Mouse (Mus musculus) neural tube, embryonic 11.5 days (tissue): ENCODE results near the gene Asap3. TPM values are rescaled to one million over a fixed set of nuclear protein-coding genes. Genes with fewer than 3 reads are reported as not detected.

Experiments used
- ATAC-seq: fragments of 200-750 bp; cut with Nextera tagmentation; 2 replicates; pipeline ENCODE4 v1.8.0; 2017; ENCODE audit warnings: moderate number of reproducible peaks, mild to moderate bottlenecking, moderate TSS enrichment, moderate library complexity; ENCODE audit not compliant: insufficient read depth, low FRiP score, low TSS enrichment
- DNase-seq: peaks from one replicate; pipeline ENCODE4 v3.0.0-alpha.2; 2015; ENCODE audit warnings: low spot score
- H3K27ac ChIP-seq: fragments of 300-500 bp; sonication (generic); 2 replicates; pipeline ENCODE4 v1.5.1; 2014; ENCODE audit warnings: low read depth, mild to moderate bottlenecking, low read length
- H3K27me3 ChIP-seq: fragments of 300-500 bp; sonication (generic); 2 replicates; pipeline ENCODE4 v1.6.1; 2014; ENCODE audit warnings: mild to moderate bottlenecking, low read length, mixed read lengths; ENCODE audit not compliant: control insufficient read depth, insufficient read depth
- H3K36me3 ChIP-seq: fragments of 300-500 bp; sonication (generic); 2 replicates; pipeline ENCODE4 v1.6.1; 2014; ENCODE audit warnings: mild to moderate bottlenecking, low read length, moderate library complexity, mixed read lengths; ENCODE audit not compliant: control insufficient read depth, insufficient read depth
- H3K4me1 ChIP-seq: fragments of 300-500 bp; sonication (generic); 2 replicates; pipeline ENCODE4 v1.6.1; 2014; ENCODE audit warnings: low read length, mixed read lengths; ENCODE audit not compliant: control insufficient read depth, insufficient read depth
- H3K4me2 ChIP-seq: fragments of 300-500 bp; sonication (generic); 2 replicates; pipeline ENCODE4 v1.6.1; 2014; ENCODE audit warnings: low read depth, mild to moderate bottlenecking, moderate library complexity
- H3K4me3 ChIP-seq: fragments of 300-500 bp; sonication (generic); 2 replicates; pipeline ENCODE4 v1.5.1; 2014; ENCODE audit warnings: low read depth, low read length
- H3K9ac ChIP-seq: fragments of 300-500 bp; sonication (generic); 2 replicates; pipeline ENCODE4 v1.6.1; 2014; ENCODE audit warnings: mild to moderate bottlenecking, low read length
- H3K9me3 ChIP-seq: fragments of 300-500 bp; sonication (generic); 2 replicates; pipeline ENCODE4 v1.6.1; 2016; ENCODE audit warnings: low read length; ENCODE audit not compliant: control insufficient read depth
- WGBS: fragments of 180-500 bp; shearing (Covaris S2); extraction: QIAGEN DNeasy Blood & Tissue Kit; methylation state at CpG from one replicate; pipeline ENCODE4 v1.1.7; 2014; 5-methylcytosine and 5-hydroxymethylcytosine counted together
- polyA plus RNA-seq: library from polyadenylated mRNA; unstranded; fragments of >200 nt; fragmentation: Nextera tagmentation; extraction: Ambion mirVana; gene quantifications from 2 replicates; pipeline ENCODE4 v1.2.1, GENCODE M21; 2014

Asap3 gene
- polyA plus RNA-seq, 1 experiment from 2014 or later = 7.5 TPM

GRCm38 (mm10) chr4:136240123-136240522 lies 34.0 kb downstream of the Asap3 start:
- Histone ChIP-seq H3K4me2 (no peak overlapping the region), H3K9ac (no peak overlapping the region), H3K36me3 (0 out of 2 replicates have a peak, but pooled peaks cover 2% of the 10 kb centered on the region), H3K9me3 (no peaks in the 10 kb centered on the region), H3K4me1 (peaks cover 6% of the 10 kb centered on the region), H3K27ac (no peak overlapping the region), H3K27me3 (peaks cover 15% of the 10 kb centered on the region), H3K4me3 (no peak overlapping the region)
- DNase-seq (no peak), ATAC-seq (no peak)
- WGBS = 68% methylated on average over 14 of the region's 14 CpGs

DNA sequence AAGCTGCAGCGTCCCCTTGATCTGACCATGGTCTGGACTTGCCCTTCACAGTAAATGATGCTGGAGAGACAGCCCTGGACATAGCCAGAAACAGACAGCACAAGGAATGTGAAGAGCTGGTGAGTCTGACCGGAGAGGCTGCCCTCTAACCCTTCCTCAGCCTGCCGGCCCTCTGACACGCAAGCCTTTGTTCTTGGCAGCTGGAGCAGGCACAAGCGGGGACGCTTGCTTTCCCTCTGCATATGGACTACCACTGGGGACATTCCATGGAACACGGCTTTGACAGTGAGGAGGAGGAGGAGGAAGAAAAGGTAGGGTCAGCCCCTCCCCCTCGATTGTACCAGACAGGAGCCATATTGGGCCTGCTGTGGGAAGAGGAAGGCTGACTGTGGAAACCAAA lies 34.8 kb downstream of the Asap3 start:
- no peak overlapping the region for H3K27ac ChIP-seq
- DNase-seq = no peak
- peaks cover 18% of the 10 kb centered on the region for H3K27me3 ChIP-seq
- peaks cover 8% of the 10 kb centered on the region for H3K4me1 ChIP-seq
- H3K9me3 ChIP-seq = no peaks in the 10 kb centered on the region
- 48% methylated on average over 8 of the region's 8 CpGs for WGBS
- no peak for ATAC-seq
- 0 out of 2 replicates have a peak, but pooled peaks cover 2% of the 10 kb centered on the region for H3K36me3 ChIP-seq
- H3K4me3 ChIP-seq = no peak overlapping the region
- no peak overlapping the region for H3K9ac ChIP-seq
- no peak overlapping the region for H3K4me2 ChIP-seq

GRCm38 (mm10) chr4:136242065-136242703 lies 36.0 kb downstream of the Asap3 start:
- no peak for DNase-seq
- Histone ChIP-seq H3K9ac (no peak overlapping the region), H3K27ac (no peak overlapping the region), H3K36me3 (0 out of 2 replicates have a peak, but pooled peaks cover 2% of the 10 kb centered on the region), H3K4me3 (no peak overlapping the region), H3K4me1 (peaks cover 21% of the 10 kb centered on the region), H3K4me2 (no peak overlapping the region), H3K9me3 (no peaks in the 10 kb centered on the region), H3K27me3 (peaks cover 26% of the 10 kb centered on the region)
- no peak for ATAC-seq
- WGBS = 49% methylated on average over 8 of the region's 8 CpGs

GRCm38 (mm10) chr4:136242728-136243127 lies 36.6 kb downstream of the Asap3 start:
- ATAC-seq = no peak
- no peak overlapping the region for H3K9ac ChIP-seq
- H3K27me3 ChIP-seq = peaks cover 27% of the 10 kb centered on the region
- H3K4me1 ChIP-seq = peaks cover 25% of the 10 kb centered on the region
- WGBS = 86% methylated on average over 7 of the region's 7 CpGs
- H3K4me3 ChIP-seq = no peak overlapping the region
- H3K4me2 ChIP-seq = no peak overlapping the region
- no peak for DNase-seq
- no peak overlapping the region for H3K27ac ChIP-seq
- 0 out of 2 replicates have a peak, but pooled peaks cover 2% of the 10 kb centered on the region for H3K36me3 ChIP-seq
- H3K9me3 ChIP-seq = no peaks in the 10 kb centered on the region

GRCm38 (mm10) chr4:136244208-136244607 lies 38.0 kb downstream of the Asap3 start:
- 0 out of 2 replicates have a peak, but pooled peaks cover 2% of the 10 kb centered on the region for H3K36me3 ChIP-seq
- no peak overlapping the region for H3K9ac ChIP-seq
- H3K9me3 ChIP-seq = no peaks in the 10 kb centered on the region
- H3K27ac ChIP-seq = no peak overlapping the region
- no peak overlapping the region for H3K4me3 ChIP-seq
- peaks cover 31% of the 10 kb centered on the region for H3K27me3 ChIP-seq
- DNase-seq = no peak
- peaks cover 31% of the 10 kb centered on the region for H3K4me1 ChIP-seq
- ATAC-seq = no peak
- H3K4me2 ChIP-seq = no peak overlapping the region
- 62% methylated on average over 7 of the region's 7 CpGs for WGBS

GRCm38 (mm10) chr4:136245681-136246080 lies 39.5 kb downstream of the Asap3 start:
- Histone ChIP-seq H3K9me3 (no peaks in the 10 kb centered on the region), H3K4me3 (no peak overlapping the region), H3K9ac (no peak overlapping the region), H3K4me1 (peaks cover 31% of the 10 kb centered on the region), H3K36me3 (0 out of 2 replicates have a peak, but pooled peaks cover 2% of the 10 kb centered on the region), H3K4me2 (no peak overlapping the region), H3K27ac (no peak overlapping the region), H3K27me3 (peaks cover 43% of the 10 kb centered on the region)
- 28% methylated on average over 5 of the region's 5 CpGs for WGBS
- no peak for ATAC-seq
- DNase-seq = no peak

DNA sequence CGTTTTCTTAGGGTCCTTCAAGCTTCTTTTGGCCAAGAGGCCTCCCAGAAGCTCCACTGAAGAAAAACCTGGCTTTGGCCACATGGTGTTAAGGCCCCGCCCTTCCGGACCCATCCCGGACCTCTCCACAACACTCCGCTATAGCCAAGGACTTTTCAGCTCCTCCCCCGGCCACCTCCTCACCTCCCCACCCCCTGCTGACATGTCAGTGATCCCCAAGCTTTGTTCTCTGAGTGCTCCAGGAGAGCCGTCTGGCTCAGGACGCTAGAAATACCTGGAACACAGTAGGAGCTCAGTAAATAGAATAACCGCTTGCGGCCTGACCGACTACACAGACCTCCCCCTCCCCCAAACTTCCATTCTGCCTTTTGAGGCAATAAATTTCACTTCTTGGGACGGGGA lies 40.4 kb downstream of the Asap3 start:
- no peak overlapping the region for H3K4me3 ChIP-seq
- peak overlapping the region; percentile 90 for H3K4me2 ChIP-seq
- peak; percentile 53 for DNase-seq
- H3K9ac ChIP-seq = no peak overlapping the region
- 1% methylated on average over 12 of the region's 12 CpGs for WGBS
- no peak for ATAC-seq
- 0 out of 2 replicates have a peak, but pooled peaks cover 2% of the 10 kb centered on the region for H3K36me3 ChIP-seq
- no peaks in the 10 kb centered on the region for H3K9me3 ChIP-seq
- H3K4me1 ChIP-seq = peaks cover 31% of the 10 kb centered on the region
- peaks cover 43% of the 10 kb centered on the region for H3K27me3 ChIP-seq
- no peak overlapping the region for H3K27ac ChIP-seq

GRCm38 (mm10) chr4:136247386-136247728 lies 41.2 kb downstream of the Asap3 start:
- no peak overlapping the region for H3K27ac ChIP-seq
- no peaks in the 10 kb centered on the region for H3K9me3 ChIP-seq
- H3K9ac ChIP-seq = 0 out of 2 replicates have a peak overlapping the region, but pooled peaks have one; percentile 36
- DNase-seq = no peak
- WGBS = under 1% methylated on average over 14 of the region's 14 CpGs
- H3K36me3 ChIP-seq = 0 out of 2 replicates have a peak, but pooled peaks cover 2% of the 10 kb centered on the region
- peaks cover 43% of the 10 kb centered on the region for H3K27me3 ChIP-seq
- ATAC-seq = peak; percentile 20; the same call in 1 of the 2 replicates
- H3K4me2 ChIP-seq = peak overlapping the region; percentile 90
- H3K4me3 ChIP-seq = peak overlapping the region; percentile 33
- peaks cover 31% of the 10 kb centered on the region for H3K4me1 ChIP-seq
